Mouse (Mus musculus) gastrocnemius, postnatal 25 days (tissue): ENCODE results near the gene Lrsam1. TPM values are rescaled to one million over a fixed set of nuclear protein-coding genes. Genes with fewer than 3 reads are reported as not detected.

ENCODE experiments used
- DNase-seq: peaks from one replicate; pipeline ENCODE4 v3.0.0; 2022
- total RNA-seq, 2 experiments: library from RNA; stranded (reverse); gene quantifications; 1 replicate in 1 of 2; 2 replicates in 1 of 2; pipeline ENCODE4 v1.2.3; 2021

The Lrsam1 gene
- total RNA-seq, 2 experiments from 2014 or later: 10.4 to 13.5 TPM

DNA sequence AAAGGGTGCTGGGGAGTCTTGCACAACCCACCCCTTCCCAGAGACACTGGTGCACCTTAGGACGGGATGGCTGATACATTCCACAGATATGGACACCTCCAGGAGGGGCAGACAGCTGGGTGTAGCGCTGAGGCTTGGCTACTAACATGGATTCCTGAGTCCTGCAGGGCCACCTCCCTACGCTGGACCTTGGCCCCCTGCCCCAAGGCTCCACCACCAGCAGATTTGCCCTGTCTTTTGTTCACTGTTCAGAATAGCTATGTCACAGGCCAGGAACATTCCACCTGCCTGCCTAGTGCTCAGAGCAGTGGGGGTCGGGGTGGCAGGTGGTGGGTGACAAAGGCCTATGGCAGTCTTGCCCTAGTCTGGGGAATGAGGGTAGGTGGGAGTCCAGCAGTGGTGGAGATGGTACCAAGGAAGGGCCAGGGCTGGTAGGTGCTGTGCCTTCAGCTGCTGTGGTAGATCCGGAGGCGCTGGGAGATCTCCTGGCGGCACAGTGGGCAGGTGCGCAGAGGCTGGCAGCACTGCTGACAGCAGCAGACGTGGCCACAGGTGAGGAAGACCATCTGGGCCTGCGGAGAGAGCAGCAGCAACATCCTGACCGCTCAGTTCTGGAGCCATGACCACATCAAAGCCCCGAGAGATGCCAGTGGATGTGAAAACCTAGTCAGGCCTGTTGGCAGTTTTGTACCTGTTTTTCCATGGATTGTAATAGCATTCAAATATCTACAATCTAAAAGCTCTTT, 34.9 kb downstream of the Lrsam1 start:
- DNase-seq: no peak

DNA sequence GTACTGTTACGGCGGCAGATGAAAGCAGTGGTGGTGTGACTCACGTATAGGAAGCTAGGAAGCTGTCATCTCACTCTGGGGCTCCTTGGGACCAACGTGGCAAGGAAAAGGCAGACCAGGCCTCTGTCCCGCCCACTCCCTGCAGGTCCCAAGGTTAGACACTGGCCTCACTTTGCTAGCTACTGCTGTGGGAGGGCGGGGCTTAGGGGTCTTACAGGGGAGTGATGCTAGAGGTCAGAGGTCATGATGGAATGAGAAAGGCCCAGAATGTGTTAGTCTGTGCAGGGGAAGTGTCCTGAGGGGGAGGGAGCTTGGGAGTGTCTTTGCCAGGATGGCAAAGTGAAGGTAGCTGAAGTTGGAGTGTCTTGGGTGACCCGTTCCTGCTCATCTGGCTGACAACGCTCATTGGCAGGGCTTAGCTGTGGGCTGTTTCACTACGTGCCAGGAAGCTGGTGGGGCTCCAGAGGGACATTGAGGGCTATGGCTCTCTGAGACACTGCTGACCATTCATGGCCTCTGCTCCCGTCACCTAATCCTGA, 37.0 kb downstream of the Lrsam1 start:
- DNase-seq: no peak

DNA sequence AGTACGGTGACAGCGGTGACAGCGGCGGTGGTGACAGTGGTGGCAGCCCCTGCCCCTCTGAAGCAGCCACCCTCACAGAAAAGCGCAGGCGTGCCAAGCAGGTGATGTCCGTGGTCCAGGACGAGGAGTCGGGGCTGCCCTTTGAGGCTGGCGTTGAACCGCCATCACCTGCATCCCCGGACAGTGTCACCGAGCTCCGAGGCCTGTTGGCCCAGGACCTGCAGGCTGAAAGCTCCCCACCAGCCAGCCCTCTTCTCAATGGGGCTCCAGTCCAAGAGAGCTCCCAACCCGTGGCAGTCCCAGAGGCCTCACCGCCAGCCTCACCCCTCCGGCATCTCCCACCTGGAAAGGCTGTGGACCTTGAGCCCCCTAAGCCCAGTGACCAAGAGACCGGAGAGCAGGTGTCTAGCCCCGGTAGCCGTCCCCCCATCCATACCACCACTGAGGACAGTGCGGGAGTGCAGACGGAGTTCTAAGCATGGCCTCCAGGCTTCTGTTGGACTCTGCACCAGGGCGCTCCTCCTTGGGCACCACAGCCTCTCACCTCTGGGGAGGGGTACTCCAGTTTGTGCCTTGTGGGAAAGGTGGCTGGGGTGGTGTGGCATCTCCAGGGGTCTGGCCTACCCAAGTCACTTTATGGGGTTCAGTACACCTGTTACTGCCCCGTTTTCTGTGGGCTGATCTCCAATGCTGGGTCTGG, 37.7 kb downstream of the Lrsam1 start:
- no peak for DNase-seq

DNA sequence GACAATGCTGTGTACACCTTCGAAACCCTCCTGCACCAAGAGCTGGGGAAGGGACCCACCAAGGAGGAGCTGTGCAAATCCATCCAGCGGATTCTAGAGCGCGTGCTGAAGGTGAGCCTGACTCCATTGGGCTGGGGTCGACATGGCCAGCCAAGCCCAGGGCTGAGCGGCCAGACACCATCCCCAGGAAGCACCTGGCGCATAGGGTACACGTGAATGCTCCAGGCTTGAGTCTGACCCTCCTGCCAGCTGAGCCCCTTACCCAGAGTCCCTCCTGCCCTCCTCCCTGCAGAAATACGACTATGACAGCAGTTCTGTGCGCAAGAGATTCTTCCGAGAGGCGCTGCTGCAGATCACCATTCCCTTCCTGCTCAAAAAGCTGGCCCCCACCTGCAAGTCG, 38.9 kb downstream of the Lrsam1 start:
- DNase-seq: no peak

DNA sequence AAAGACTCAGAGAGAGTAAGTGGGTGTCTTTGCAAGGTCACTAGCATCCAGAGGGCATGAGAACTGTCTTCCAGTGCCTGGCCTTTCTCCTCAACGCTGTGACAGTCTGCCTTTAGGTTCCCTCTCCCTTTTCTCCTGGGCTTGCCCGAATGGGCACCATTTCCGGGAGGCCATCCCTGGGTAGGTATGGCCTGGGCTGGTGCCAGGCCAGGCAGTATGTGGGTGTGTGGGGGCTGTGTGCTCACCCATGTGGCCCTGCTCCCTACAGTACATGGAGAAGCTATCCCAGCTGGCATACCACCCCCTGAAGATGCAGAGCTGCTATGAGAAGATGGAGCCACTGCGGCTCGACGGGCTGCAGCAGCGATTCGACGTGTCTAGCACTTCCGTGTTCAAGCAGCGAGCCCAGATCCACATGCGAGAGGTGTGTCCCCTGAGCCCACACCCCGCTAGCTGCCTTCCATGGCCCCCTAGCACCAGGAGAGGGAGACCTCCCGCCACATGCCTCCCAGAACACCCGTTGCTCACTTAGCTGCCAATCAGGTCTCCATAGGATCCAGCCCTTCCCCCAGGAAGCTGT, 39.5 kb downstream of the Lrsam1 start:
- DNase-seq: no peak

DNA sequence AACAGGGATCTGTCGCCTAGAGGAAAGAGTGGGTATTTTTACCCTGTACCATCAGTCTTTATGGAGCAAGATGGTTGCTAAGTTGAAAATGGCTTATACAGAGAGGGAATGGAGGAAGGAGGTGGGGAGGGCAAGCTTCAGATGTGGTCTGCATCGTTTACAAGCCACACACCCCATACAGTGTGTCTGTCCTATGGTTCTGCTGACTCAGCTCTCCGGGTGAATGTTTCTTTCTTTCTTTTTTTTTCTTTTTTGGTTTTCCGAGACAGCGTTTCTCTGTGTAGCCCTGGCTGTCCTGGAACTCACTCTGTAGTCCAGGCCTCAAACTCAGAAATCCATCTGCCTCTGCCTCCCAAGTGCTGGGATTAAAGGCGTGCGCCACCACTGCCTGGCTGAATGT, 40.2 kb downstream of the Lrsam1 start:
- no peak for DNase-seq

DNA sequence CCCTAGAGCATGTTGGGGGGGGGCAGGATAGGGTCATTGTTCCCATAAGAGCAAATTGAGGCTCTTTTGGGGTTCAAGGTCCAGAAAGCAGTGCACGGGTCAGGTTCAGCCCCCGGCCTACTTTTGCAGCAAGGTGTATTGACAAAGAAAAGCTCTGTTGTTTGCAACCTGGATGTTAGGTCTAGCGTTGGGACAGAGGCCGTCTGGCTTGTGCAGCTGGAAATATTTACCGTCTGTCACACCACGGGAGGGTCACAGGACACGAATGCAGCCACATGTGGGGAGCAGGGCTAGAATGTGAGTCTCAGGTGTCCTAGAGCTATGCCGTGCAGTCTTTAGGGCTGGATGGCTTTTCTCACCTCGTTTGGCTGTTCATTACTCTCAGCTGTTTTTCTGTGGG, 43.0 kb downstream of the Lrsam1 start:
- DNase-seq: no peak

DNA sequence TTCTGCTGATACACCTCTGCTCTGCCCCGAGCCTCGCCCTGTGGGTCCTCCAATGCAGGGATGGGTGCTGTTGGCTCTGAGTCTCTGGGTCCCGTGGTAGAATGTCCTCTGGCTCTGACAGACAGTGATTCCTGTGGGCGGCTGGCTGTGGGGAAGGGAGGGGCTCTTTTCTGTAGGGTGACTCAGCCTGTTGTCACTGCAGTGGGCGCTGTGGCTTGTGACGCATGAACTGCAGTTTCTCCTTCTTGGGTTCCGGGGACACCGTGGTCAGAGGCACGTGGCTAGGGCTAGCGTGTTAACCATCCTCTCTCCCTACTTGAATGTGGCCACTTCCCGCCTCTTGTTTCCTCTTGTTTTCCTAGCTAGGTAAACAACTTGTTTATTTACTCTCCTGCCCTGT, 43.9 kb downstream of the Lrsam1 start:
- no peak for DNase-seq

DNA sequence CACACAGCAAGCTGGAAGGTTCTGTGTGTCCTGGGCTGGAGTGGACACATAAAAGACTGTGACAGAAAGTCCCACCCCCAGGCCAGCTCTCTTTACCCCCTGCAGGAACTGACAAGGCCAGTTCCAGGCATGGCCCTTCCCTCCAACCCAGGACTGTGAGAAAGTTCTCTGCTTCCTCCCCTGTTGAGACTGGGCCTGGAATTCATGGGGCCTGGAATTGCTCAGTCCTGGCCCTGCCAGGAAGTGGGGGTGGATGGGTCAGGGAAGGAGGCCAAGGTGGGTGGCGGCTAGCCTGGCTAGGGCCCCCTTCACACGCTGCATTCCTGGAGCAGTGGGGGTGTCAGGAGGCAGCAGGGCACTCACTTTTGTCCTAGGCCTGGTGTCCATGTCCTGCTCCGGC, 46.5 kb downstream of the Lrsam1 start:
- peak; percentile 65 for DNase-seq

DNA sequence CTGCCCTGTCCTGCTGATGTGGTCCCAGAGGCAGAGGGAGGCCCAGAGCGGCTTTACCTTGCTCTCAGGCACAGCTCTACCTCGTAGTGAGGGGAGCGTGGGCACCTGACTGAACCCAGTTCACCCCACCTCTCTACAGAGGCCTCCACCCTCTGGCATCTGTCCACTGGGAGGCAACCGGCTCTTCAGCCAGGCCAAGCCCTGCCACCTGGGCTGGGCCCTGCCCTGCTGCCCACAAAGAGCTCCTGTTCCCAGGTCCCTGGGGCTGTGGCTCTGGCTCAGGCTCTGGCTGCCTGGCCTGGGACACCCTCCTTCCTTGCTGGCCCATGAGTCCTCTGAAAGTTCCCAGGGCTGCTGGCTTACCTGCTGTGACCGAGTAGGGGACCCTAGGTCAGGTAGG, 47.1 kb downstream of the Lrsam1 start:
- no peak for DNase-seq

DNA sequence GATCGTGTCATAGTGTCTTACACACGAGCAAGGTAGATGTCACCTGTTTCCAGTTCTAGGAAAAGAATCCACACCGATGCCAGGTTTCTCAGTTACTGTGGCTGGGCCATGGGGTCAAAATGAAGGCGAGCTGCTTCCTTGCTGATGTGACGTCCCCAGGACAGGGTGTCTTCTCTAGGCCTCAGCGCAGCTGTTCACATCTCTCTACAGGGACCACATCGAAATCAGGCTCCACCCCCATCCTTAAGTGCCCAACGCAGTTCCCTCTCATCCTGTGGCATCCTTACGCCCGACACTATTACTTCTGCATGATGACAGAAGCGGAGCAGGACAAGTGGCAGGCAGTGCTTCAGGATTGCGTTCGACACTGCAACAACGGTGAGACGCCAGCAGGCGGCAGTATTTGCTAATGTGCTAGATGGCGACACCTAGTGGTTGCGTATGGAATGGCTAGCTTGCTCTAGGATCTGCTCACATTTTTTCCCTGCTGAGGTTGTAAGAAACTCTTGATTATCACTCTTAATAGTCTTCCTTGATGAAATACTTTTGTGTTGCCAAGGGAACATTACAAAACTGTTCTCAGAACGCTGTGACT, 49.1 kb downstream of the Lrsam1 start:
- DNase-seq: peak; percentile 59

DNA sequence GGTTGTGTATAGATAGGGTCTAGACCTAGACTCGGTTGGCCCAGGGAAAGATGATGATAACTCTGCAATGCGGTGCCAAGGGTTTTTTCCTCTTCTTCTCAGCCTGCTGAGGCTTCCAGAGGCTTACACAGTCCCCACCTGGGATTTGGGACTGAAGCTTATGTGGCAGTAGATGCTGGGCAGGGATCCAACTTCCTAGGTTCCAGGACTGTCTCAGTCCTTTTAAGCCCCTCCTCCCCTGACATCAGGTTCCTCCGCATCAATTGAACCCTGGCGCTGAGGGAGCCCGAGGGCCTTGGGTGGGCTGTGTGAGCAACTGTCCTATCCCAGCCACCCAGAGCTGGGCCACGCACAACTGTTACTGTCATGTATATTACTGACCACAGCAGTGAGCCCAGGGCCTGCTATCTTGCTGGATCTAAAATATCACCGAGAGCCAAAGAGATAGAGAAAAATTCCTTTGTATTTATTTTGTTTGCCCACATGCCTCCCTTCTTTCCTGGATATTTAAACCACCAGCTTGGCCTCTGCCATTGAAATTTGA, 49.7 kb downstream of the Lrsam1 start:
- no peak for DNase-seq

DNA sequence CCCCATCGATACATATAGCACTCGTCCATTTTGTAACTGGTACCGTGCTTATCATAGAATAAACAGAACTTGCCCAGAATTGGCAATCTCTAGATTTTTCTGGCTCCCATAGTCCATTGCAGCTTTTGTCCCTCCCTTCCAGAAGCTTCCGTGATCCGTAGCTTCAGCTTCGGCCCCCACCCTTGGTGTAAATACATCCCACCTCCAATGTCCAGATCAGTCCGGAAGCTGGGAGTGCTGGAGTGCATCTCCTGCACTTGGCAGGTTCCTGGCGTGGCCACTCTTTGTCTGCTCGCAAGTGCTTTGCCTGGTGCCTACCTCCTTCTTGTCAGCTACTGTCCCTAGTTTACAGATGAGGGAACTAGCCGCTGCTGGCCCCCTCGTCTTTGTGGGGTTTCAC, 52.6 kb downstream of the Lrsam1 start:
- DNase-seq: no peak

DNA sequence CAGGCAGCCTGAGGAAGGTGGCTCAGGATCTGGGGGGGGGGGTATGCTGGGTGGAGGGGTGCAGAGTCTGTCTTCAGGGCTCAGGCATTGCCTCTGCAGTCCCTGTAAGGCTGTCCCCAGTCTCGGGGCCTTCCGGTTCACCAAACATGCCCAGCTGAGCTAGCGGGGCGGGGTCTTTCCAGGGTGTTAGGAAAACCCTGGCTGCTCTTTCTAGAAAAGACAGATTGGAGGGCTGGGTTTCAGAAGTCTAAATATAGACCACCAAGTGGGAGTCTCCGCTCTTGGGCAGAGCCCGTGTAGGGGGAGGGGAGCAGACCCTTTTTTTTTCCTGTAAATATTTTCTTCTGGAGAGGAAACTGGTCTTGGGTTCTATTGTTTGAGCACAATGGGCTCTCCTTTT, 53.1 kb downstream of the Lrsam1 start:
- DNase-seq: no peak

DNA sequence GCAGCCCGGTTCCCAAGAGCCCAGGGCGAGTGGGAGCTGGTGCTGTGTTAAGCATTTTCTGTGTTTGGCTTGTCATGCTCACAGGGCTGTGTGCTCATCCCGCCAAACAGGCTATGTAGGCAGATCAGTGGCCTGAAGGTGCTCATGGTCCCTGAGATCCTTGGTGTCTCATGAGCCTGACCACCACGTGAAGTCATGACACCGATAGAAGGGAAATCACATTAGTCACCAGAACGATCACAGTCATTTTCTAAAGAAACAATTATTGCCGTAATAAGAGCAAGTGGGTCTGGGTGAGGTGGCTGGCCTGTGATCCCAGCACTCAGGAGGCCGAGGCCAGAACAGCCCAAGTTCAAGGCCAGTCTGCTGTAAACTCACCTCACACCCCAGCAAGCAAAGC, 54.0 kb downstream of the Lrsam1 start:
- DNase-seq: no peak

DNA sequence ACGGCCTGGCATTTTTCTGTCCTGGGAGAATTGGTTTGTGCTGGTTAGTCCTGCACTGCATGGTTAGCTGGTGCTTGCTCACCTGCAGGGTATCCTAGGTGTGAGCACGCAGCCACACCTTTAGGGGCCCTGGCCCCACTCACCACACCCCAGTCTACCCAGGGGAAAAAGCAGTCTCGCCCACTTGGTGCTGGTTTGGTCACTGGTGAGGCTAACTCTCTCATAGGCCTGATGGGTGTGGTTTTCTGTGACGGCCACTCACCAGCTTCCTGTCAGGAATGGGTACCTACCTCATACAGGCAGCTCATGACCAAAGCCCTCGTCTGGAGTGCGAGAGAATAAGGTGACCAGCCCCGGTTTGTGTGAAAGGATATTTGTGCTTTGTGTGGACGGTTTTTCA, 56.1 kb downstream of the Lrsam1 start:
- DNase-seq: no peak

DNA sequence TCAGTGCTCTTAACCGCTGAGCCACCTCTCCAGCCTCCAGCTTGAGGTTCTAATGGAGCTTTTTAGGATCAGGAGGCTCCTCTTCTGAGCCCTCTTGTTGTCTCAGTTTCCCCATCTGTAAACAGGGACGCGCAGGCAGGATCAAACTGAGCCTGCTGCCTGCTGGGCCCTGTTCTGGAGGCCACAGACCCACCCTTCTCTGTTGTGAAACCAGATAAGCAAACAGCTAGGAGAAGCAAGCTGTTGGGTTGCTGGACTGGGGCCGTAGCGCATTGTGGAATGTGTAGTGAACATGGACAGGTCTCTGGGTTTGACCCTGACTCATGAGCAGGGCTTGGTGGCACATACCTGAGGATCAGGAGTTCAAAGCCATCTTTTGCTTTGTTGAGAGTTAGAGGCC, 56.8 kb downstream of the Lrsam1 start:
- no peak for DNase-seq

DNA sequence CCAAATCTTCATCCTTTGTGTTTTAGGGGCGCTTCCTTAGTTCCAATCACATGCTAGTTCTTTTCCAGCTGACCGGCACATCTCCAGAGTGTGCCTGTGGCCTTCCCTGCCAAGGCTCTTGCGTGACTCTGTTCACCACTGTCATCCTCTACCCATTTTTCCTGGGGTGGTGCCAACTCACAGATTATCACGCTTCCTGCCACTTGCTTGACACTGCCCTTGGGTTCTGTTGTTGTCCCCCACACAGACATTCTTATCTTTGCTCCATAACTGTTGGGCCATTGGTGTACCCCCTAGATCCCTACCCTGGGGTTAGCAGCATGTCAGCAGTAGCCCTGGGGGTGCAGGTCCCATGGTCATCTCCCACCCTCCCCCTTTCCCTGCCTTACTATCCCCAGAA, 57.9 kb downstream of the Lrsam1 start:
- DNase-seq: no peak

DNA sequence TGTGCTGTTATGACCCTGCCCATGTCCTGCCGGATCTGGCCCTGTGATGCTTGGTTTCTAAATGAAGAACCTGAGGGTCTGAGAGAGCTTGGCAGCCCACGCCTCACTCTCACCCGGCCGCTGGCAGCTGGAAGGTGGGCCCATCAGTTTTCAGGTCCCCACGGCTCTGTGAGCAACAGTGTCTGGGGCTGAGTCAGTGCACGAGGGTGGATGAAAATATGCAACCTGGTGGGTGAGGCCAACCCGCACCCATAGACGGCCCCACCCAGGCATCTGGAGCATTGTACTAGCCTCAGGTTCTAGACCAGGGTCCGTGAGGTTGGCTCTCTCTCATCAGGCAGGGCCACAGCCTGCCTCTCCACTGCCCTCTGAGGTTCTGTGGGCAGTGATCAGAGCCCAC, 59.3 kb downstream of the Lrsam1 start:
- no peak for DNase-seq

DNA sequence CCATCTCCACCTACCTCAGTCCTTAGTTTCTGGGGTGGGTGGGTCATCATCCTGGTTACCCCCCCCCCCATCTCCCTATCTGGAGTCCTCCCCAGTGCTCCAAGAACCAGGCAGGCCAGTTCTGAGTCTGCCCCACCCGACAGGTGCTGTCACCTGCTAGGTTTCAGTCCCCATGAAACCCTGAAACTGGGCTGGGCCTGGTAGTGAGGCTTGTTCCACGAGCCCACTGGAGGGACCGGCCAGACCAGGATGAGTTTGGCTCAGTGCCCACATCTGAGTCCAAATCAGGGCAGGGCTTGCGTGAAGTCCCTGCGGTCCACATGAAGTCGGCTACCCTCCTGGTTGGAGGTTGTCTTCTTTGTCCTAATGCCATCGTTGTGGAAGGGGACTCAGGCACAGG, 62.4 kb downstream of the Lrsam1 start:
- no peak for DNase-seq

DNA sequence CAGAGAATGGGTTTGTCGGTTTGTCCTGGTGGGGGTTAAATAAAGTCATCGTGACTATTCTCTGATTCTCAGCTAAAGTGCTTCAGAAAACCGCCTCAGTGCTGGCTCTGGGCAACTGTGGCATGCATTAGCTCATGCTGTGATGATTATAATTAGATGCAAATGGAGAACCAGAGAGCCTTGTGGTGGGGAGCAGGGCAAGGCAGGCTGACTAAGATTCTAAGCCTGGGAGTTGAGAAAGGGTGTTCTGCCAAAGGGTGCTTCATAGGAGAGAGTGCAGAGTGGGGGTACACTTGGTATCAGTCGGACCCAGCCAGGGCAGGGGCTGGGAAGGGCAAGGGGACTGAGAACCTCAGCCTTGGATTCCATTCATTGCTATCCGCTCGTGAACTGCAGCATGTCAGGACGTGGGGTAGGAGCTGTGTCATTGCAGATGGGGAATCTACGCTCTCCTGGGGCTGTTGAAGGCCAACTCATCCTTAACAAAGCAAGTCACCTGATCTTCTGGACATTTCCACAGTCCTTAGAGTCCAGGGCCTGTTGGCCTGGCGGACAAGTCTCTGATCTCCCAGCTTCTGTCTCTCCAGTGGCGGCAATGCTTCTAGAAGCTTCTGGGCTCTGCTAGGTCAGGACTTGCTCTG, 64.8 kb downstream of the Lrsam1 start:
- DNase-seq: no peak

DNA sequence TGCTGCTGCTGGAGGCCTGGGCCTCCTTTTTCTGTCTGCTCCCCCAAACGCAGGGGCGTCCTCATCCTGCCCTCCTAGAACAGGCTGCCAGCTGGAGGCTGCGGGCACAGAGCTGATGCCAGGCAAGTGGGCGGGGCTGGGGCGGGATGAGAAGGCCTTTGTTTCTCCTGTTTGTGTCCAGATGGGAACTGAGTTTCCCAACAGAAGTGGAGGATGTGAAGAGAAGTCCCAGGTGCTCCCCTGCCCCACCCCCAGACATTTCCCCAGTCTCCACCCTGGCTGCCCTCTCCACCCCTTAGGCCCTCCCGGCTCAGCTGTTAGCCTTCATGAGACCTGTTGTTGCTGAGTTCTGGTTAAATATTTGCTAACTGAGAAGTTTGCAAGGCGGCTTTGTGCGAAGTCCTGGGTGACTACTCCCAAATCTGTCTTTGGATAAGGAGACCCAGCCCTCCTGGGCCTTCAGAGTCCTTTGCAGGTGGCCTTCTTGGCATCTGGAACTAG, 65.8 kb downstream of the Lrsam1 start:
- DNase-seq: no peak
